Mouse (Mus musculus): ENCODE results near the gene Me1. TPM values are rescaled to one million over a fixed set of nuclear protein-coding genes. Genes with fewer than 3 reads are reported as not detected.

Me1 gene
- total and polyA plus RNA-seq, 2 experiments from 2014 or later: 9.2 to 35.1 TPM

- Histone ChIP-seq H3K27me3 (ENCODE audit: control insufficient read depth, insufficient read depth, low read length) (no peaks in the 10 kb centered on the region), H3K4me1 (ENCODE audit: control insufficient read depth, insufficient read depth) (no peaks in the 10 kb centered on the region), H3K9me3 (replicated peaks; ENCODE audit: control insufficient read depth, low read length) (no peaks in the 10 kb centered on the region), H3K27ac (ENCODE audit: low read depth) (no peak overlapping the region), H3K4me3 (ENCODE audit: low read depth, low read length) (no peak overlapping the region), H3K36me3 (replicated peaks; ENCODE audit: control insufficient read depth, insufficient read depth, low read length) (no peaks in the 10 kb centered on the region), H3K4me2 (ENCODE audit: low read depth, low read length) (no peak overlapping the region), H3K9ac (replicated peaks; ENCODE audit: low read depth, low read length) (no peak overlapping the region)
- 89% methylated on average over 1 of the region's 1 CpGs for WGBS
- no peak for DNase-seq (ENCODE audit: low spot score)
- TF ChIP-seq EP300 (IDR thresholded peaks at IDR 0.05; ENCODE audit: low read depth): no peak
- TF ChIP-seq CTCF (IDR thresholded peaks at IDR 0.05; ENCODE audit: low read depth): no peak
- ATAC-seq (ENCODE audit: insufficient read depth, low read depth): no peak
Measured at GRCm38 (mm10) chr9:86738067-86738466, 42.3 kb upstream of the Me1 start.

DNA sequence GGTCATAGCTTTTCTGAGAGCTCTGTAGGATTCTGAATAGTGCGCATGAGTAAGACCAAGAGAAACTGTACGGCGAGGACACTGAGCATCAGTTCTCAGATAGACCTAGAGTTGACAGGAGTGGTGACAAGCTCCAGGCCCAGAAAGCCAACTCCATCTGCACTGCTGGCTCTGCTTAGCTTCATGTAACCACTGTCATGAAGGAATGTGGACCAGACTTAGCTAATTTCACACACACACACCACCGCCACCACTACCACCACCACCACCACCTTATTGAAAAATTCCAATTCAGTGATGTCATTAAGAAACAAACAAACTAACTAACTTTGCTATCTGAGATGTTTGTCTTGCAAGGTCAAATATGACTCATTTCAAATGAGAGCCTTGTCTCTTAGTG lies 41.2 kb upstream of the Me1 start:
- H3K36me3 ChIP-seq (replicated peaks; ENCODE audit: control insufficient read depth, insufficient read depth, low read length): no peaks in the 10 kb centered on the region
- no peak overlapping the region for H3K27ac ChIP-seq (ENCODE audit: low read depth)
- TF ChIP-seq EP300 (IDR thresholded peaks at IDR 0.05; ENCODE audit: low read depth) (no peak), CTCF (IDR thresholded peaks at IDR 0.05; ENCODE audit: low read depth) (no peak)
- ATAC-seq (ENCODE audit: insufficient read depth, low read depth): peak; percentile 91
- WGBS: 25% methylated on average over 4 of the region's 4 CpGs
- H3K9ac ChIP-seq (replicated peaks; ENCODE audit: low read depth, low read length): no peak overlapping the region
- H3K4me3 ChIP-seq (ENCODE audit: low read depth, low read length): no peak overlapping the region
- H3K4me1 ChIP-seq (ENCODE audit: control insufficient read depth, insufficient read depth): no peaks in the 10 kb centered on the region
- no peaks in the 10 kb centered on the region for H3K9me3 ChIP-seq (replicated peaks; ENCODE audit: control insufficient read depth, low read length)
- no peaks in the 10 kb centered on the region for H3K27me3 ChIP-seq (ENCODE audit: control insufficient read depth, insufficient read depth, low read length)
- peak; percentile 35 for DNase-seq (ENCODE audit: low spot score)
- no peak overlapping the region for H3K4me2 ChIP-seq (ENCODE audit: low read depth, low read length)

DNA sequence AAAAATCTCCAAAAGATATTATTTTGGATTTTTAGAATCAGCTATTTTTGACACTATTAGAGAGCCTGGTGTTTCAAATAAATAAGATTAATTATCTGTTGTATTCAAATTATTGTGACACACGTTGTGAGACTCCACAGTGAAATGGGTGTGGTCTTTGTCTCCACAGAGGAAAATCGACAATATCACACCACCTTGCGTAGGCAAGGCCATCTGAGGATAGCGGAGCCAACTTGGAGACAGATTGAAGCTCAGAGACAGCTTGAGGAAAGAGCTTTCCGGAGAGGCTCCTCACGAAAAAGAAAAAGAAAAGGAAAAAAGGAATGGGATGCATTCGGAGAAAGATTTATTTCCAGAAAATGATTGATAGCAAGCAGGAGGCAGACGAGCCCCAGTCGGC lies 39.0 kb upstream of the Me1 start:
- no peak for DNase-seq (ENCODE audit: low spot score)
- Histone ChIP-seq H3K27ac (ENCODE audit: low read depth) (no peak overlapping the region), H3K36me3 (replicated peaks; ENCODE audit: control insufficient read depth, insufficient read depth, low read length) (no peaks in the 10 kb centered on the region), H3K4me3 (ENCODE audit: low read depth, low read length) (no peak overlapping the region), H3K4me2 (ENCODE audit: low read depth, low read length) (no peak overlapping the region), H3K9ac (replicated peaks; ENCODE audit: low read depth, low read length) (no peak overlapping the region), H3K4me1 (ENCODE audit: control insufficient read depth, insufficient read depth) (no peaks in the 10 kb centered on the region), H3K9me3 (replicated peaks; ENCODE audit: control insufficient read depth, low read length) (no peaks in the 10 kb centered on the region), H3K27me3 (ENCODE audit: control insufficient read depth, insufficient read depth, low read length) (no peaks in the 10 kb centered on the region)
- no peak for ATAC-seq (ENCODE audit: insufficient read depth, low read depth)
- TF ChIP-seq CTCF (IDR thresholded peaks at IDR 0.05; ENCODE audit: low read depth): no peak
- no peak for TF ChIP-seq EP300 (IDR thresholded peaks at IDR 0.05; ENCODE audit: low read depth)
- 75% methylated on average over 9 of the region's 9 CpGs for WGBS

GRCm38 (mm10) chr9:86734357-86734756 lies 38.6 kb upstream of the Me1 start:
- Histone ChIP-seq H3K9me3 (replicated peaks; ENCODE audit: control insufficient read depth, low read length) (no peaks in the 10 kb centered on the region), H3K4me1 (ENCODE audit: control insufficient read depth, insufficient read depth) (no peaks in the 10 kb centered on the region), H3K4me2 (ENCODE audit: low read depth, low read length) (no peak overlapping the region), H3K36me3 (replicated peaks; ENCODE audit: control insufficient read depth, insufficient read depth, low read length) (no peaks in the 10 kb centered on the region), H3K4me3 (ENCODE audit: low read depth, low read length) (no peak overlapping the region), H3K27me3 (ENCODE audit: control insufficient read depth, insufficient read depth, low read length) (no peaks in the 10 kb centered on the region), H3K27ac (ENCODE audit: low read depth) (no peak overlapping the region), H3K9ac (replicated peaks; ENCODE audit: low read depth, low read length) (no peak overlapping the region)
- TF ChIP-seq CTCF (IDR thresholded peaks at IDR 0.05; ENCODE audit: low read depth) (no peak), EP300 (IDR thresholded peaks at IDR 0.05; ENCODE audit: low read depth) (no peak)
- ATAC-seq (ENCODE audit: insufficient read depth, low read depth): no peak
- DNase-seq (ENCODE audit: low spot score): no peak

DNA sequence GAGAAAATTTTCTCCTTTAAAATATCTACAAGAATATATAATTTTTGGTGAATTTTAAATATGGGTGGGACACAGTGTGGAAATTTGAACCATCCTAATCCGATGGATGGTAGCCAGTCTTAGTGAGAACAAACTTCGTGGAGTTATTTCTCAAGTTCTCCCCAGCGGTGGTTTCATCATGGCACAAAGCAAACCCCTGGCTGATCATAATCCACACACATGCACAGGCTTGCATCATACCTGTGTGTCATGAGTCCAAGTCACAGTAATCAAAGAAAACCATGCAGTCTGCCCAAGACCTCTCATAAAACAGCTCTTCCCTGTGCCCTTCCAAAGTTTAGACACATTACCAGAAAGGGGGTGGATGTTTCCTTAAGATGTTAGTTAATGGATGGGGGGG lies 34.1 kb upstream of the Me1 start:
- no peaks in the 10 kb centered on the region for H3K27me3 ChIP-seq (ENCODE audit: control insufficient read depth, insufficient read depth, low read length)
- WGBS: 89% methylated on average over 3 of the region's 3 CpGs
- H3K4me2 ChIP-seq (ENCODE audit: low read depth, low read length): no peak overlapping the region
- H3K9me3 ChIP-seq (replicated peaks; ENCODE audit: control insufficient read depth, low read length): no peaks in the 10 kb centered on the region
- H3K4me3 ChIP-seq (ENCODE audit: low read depth, low read length): no peak overlapping the region
- no peaks in the 10 kb centered on the region for H3K36me3 ChIP-seq (replicated peaks; ENCODE audit: control insufficient read depth, insufficient read depth, low read length)
- no peak overlapping the region for H3K9ac ChIP-seq (replicated peaks; ENCODE audit: low read depth, low read length)
- ATAC-seq (ENCODE audit: insufficient read depth, low read depth) (no peak), DNase-seq (ENCODE audit: low spot score) (no peak)
- H3K4me1 ChIP-seq (ENCODE audit: control insufficient read depth, insufficient read depth): no peaks in the 10 kb centered on the region
- TF ChIP-seq EP300 (IDR thresholded peaks at IDR 0.05; ENCODE audit: low read depth): no peak
- no peak for TF ChIP-seq CTCF (IDR thresholded peaks at IDR 0.05; ENCODE audit: low read depth)
- H3K27ac ChIP-seq (ENCODE audit: low read depth): no peak overlapping the region

DNA sequence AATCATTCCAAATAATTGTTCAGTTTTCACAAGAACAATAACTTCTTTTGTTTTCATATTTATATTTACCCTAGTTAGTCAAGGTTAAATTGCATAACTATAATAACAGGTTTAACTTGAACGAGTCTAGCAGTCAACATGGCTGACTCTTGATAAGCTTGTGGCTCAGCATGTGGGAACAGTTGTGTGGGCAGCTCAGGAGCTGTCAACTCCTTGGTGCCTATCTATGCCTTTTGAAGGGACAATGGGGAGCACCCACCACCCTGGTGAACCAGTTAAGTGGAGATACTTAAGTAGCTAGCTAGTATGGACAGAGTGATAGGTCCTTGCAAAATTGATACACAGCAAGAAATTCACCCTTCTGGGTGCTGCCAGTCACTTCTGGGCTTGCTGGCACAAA lies 33.3 kb upstream of the Me1 start:
- Histone ChIP-seq H3K27me3 (ENCODE audit: control insufficient read depth, insufficient read depth, low read length) (no peaks in the 10 kb centered on the region), H3K4me1 (ENCODE audit: control insufficient read depth, insufficient read depth) (no peaks in the 10 kb centered on the region), H3K36me3 (replicated peaks; ENCODE audit: control insufficient read depth, insufficient read depth, low read length) (no peaks in the 10 kb centered on the region), H3K4me2 (ENCODE audit: low read depth, low read length) (no peak overlapping the region), H3K9me3 (replicated peaks; ENCODE audit: control insufficient read depth, low read length) (no peaks in the 10 kb centered on the region), H3K9ac (replicated peaks; ENCODE audit: low read depth, low read length) (no peak overlapping the region), H3K4me3 (ENCODE audit: low read depth, low read length) (no peak overlapping the region), H3K27ac (ENCODE audit: low read depth) (no peak overlapping the region)
- TF ChIP-seq CTCF (IDR thresholded peaks at IDR 0.05; ENCODE audit: low read depth): no peak
- no peak for TF ChIP-seq EP300 (IDR thresholded peaks at IDR 0.05; ENCODE audit: low read depth)
- ATAC-seq (ENCODE audit: insufficient read depth, low read depth): no peak
- 32% methylated on average over 1 of the region's 1 CpGs for WGBS
- no peak for DNase-seq (ENCODE audit: low spot score)
